Mouse (Mus musculus) c-Kit-positive CD71-negative TER-119-negative erythroid progenitor cells, embryonic 14.5 days (primary cell): ENCODE results near the gene Sun2.

Source experiments
- DNase-seq: peaks from one replicate; pipeline ENCODE4 v3.0.0-alpha.2; 2013; ENCODE audit warnings: low read depth

Gene Sun2

DNA sequence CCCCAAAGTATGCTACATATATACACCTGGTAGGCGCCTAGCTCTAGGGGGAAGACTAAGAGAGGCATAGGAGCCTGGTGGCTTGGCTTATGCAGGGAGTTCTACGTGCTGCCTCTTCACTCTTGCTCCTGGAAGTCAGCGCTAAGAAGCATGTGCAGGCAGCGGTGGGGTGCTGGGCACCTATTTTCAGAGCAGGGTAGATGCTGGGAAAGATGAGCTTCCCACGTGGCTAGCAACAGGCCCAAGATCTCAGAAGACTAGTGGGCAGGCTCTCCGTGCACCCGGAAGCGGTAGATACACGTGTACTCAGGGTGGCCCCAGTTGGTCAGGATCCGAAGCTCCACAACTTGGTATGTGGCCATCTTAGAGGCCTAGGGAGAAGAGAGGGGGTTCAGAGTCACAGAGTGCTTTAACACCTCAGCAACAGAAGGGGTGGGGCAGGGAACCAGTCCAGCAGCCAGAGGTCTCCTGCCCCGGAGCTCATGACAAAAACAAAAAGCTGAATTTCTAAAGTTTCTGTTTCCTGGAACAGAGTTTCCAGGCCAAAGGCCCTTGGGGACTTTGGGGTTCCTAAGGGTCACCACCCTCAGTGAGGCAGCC lies 17.0 kb downstream of the Sun2 start:
- DNase-seq: no peak

DNA sequence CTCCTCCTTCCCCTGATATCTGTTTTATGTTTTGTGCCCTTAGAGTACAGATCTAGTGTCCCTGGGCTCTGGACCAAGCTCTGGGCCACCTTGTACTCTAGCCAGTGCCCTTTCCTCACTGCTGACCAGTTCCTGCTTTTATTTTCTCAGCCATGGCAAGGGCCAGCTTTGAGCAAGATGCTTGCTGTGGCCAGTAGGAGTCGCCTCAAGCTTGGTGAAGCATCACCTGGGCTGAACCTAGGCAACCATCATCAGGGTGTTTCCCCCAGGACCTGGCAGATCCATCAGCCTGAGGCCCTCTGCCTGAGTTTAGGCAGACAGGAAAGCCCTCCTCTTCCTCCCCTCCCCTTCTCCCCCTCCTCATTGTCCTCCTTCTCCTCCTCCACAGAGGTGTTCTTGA lies 18.9 kb downstream of the Sun2 start:
- no peak for DNase-seq

- DNase-seq: no peak
Observed at GRCm38 (mm10) chr15:79720796-79721195, 21.5 kb downstream of the Sun2 start.

DNA sequence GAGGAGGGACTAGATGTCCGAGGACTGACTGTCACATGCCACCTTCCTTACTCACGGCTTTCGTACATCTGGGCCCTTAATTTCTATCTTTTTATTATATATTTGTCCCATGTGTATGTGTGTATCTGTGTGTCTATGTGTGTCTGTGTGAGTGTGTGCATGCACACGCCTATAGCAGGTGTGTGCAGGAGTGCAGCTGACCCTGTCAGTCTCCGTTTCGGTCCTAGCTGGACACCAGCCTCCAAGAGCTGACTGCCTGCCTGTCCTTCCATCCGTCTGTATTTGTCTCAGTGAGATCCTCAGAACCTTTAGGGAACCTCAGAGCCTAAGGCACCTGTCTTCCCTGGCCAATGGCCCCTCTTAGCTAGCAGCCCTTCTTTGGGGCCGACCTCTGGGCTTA lies 22.1 kb downstream of the Sun2 start:
- DNase-seq: no peak

DNA sequence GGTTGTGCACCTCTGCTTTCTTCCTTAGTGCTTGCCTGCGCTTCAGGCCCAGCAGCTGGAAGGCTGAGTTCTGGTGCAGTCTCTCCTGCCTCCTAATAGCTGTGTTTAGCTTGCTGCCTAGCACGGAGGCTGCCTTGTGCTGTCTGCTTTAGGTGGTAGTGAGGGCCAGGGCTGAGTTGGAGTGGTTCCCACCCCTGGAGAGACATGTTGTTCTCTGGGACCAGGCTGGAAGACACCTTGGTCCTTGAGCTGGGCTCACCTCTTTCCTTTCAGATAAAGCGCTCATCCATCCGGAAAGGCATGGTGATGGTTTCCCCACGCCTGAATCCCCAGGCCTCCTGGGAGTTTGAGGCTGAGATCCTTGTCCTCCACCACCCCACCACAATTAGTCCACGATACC lies 25.6 kb downstream of the Sun2 start:
- DNase-seq: no peak

GRCm38 (mm10) chr15:79715646-79716045 lies 26.7 kb downstream of the Sun2 start:
- DNase-seq: no peak

GRCm38 (mm10) chr15:79708229-79708822 lies 34.0 kb downstream of the Sun2 start:
- DNase-seq: no peak

GRCm38 (mm10) chr15:79706603-79707214 lies 35.6 kb downstream of the Sun2 start:
- no peak for DNase-seq

DNA sequence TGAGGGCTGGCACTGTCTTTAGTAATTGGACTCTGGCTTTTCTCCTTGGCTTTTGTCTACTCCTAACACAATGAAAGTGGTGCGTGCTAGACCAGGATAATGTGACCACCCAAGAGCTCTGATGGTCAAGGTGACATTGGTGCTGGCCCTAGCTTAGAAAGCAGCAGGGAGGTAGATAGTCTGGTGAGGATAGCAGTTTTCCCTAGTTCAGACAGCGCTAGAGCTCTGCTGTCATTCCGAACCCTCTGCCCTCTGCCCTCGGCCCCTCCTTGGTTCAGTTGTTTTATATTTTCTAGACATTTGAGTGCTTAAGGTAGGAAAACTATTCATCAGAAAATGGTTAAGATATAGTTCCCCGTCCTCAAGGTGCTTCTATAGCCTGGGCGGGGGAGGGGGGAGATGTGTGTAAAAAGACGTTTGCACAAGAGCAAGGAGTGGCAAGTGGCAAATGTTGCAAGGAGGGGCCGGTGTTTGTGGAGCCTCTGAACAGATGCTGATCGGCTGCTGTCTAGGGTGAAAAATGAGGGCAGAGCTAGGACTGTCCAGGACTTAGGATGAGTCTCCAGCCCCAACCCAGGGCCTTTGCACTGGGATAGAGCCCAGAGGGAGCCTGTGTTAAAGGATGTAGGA lies 44.7 kb downstream of the Sun2 start:
- no peak for DNase-seq

DNA sequence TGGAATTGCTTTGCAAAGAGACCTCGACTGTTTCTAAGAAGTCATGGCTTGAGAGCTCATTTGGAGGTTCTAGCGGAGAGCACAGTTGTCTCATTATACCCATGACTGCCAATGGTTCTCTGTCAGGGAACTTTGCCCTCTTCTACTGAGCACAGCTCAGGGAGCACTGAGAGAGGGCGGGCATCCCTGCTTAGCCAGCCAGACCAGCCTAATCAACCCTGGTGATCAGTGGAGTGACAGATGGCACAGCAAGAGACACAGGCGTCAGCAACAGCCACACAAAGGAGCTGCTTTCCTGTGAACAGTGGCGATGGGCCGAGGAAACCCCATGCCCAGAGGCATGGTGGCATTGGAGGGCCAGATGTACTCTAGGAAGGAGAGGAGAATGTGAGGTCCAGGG lies 45.3 kb downstream of the Sun2 start:
- no peak for DNase-seq

GRCm38 (mm10) chr15:79696508-79696907 lies 45.8 kb downstream of the Sun2 start:
- DNase-seq: no peak

- DNase-seq: no peak
Observed at GRCm38 (mm10) chr15:79695516-79695915, 46.8 kb downstream of the Sun2 start.

- no peak for DNase-seq
Observed at GRCm38 (mm10) chr15:79694512-79694911, 47.8 kb downstream of the Sun2 start.

- no peak for DNase-seq
Observed at GRCm38 (mm10) chr15:79693740-79694139, 48.6 kb downstream of the Sun2 start.

- no peak for DNase-seq
Observed at GRCm38 (mm10) chr15:79692334-79692733, 50.0 kb downstream of the Sun2 start.

DNA sequence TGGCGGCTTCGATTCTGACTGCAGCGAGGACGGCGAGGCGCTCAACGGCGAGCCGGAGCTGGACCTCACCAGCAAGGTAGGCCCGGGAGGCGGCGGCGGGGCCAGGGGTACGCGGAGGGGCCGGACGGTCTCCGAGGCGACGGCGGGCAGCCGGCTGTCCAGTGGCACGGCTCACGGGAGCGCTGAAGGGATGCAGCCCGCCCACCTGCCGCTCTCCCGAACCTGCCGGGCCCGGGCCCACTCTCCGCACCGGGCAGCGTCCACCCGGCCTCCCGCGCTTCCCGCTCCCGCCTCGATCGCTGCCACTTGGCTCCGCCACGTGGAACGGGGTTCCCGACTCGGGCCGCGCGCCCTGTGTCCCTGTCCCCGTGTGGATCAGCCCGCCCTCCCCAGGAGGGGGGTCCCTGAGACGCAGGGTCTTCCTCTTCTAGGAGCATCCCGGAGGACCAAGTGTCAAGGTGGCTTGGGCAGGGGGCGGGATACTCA lies 51.3 kb downstream of the Sun2 start:
- DNase-seq: no peak

GRCm38 (mm10) chr15:79690426-79691022 lies 51.8 kb downstream of the Sun2 start, which contains the start of gene Gtpbp1:
Gene Gtpbp1, plus strand, starts transcription at chr15:79690845.
- peak; percentile 99 for DNase-seq

DNA sequence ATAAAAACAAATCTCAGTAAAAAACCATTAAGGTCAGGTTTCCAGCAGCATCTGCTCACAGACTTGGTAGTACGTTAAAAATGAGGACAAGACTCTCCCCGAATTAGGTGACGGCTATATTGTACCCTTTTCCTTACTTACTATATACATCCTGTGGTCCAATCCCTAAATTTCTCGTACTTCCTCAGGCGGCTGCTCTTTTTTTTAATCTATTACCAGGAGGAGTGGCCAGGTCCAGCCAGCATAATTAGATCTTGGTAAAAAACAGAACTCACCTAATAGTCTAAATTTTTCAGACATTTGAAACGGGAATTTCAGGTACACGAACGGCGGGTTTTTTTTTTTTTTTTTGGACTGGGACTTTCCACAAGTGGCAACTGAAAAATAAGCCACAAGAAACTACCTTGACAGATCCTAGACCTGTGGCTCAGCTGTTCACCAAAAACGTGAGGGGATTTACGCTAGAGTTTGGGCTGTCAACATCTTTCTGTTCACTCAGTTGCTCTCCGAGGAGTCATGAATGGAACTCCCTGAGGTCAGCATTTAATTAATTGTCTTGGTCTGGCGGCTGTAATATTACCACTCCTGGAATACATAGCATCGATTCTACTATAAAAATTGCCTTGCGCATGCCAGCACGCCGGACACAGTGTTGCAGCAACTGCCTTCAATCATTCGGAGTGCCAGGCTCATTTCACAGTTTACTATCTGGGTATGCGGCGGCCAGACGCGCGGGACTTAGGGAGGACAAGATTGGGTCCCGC lies 52.5 kb downstream of the Sun2 start:
- no peak for DNase-seq

GRCm38 (mm10) chr15:79688268-79688956 lies 53.9 kb downstream of the Sun2 start:
- no peak for DNase-seq

DNA sequence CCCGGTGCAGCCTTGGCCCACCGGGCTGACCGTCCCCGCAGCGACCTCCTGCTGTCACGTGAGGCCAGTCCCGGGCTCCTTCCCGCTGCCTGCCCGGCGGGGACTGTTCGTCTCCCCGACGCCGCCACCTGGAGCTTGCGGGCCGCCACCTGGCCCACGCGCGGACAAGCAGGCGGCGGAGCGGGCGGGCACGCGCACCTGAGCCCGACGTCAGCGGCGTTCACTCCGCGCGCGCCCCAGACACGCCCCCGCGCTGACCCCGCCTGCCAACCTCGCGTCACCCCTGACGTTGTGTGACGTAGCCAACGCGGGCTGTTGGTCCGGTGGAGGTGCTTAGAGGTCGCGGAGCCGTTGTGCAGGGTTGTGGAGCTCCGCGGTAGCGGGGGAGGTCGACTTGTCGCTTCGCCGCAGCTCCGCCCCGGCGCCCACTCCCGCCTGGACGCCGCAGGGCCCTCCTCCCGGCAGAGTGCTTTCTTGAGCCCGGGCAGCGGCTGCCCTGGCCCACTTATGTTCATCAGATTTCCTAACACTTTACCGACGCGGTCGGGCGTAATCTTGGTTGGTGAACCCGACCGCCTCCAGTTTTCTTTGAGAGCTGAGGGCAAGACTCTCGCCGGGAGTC lies 54.6 kb downstream of the Sun2 start, which contains the start of gene Josd1:
Josd1 (minus strand) TSS at position 274 of the 622 bp plus-strand sequence.
- DNase-seq: peak; percentile 92

- DNase-seq: no peak
Observed at GRCm38 (mm10) chr15:79687175-79687574, 55.2 kb downstream of the Sun2 start.
